Mouse (Mus musculus) layer of hippocampus, postnatal 25 days (tissue): ENCODE data around the gene Lrfn1. TPM values are rescaled to one million over a fixed set of nuclear protein-coding genes. Genes with fewer than 3 reads are reported as not detected.

Experiments used
- DNase-seq, 2 experiments: peaks; one replicate each; pipeline ENCODE4 v3.0.0; 2022; ENCODE audit warnings: mixed read lengths in 2 of 2, low spot score in 1 of 2; ENCODE audit errors: extremely low spot score in 1 of 2
- total RNA-seq, 2 experiments: library from RNA; stranded (reverse); gene quantifications; 2 replicates each; pipeline ENCODE4 v1.2.3; 2021

Lrfn1 gene
- total RNA-seq, 2 experiments from 2014 or later = 74.1 to 76.7 TPM

- DNase-seq = peak; percentile 94 to 99
These were observed 5.3 kb upstream of the Lrfn1 start for GRCm38 (mm10) chr7:28446446-28446845.

- no peak for DNase-seq
These were observed 4.5 kb upstream of the Lrfn1 start for GRCm38 (mm10) chr7:28447101-28447830.

- DNase-seq = no peak
These were observed 3.6 kb upstream of the Lrfn1 start for GRCm38 (mm10) chr7:28447865-28448820.

DNA sequence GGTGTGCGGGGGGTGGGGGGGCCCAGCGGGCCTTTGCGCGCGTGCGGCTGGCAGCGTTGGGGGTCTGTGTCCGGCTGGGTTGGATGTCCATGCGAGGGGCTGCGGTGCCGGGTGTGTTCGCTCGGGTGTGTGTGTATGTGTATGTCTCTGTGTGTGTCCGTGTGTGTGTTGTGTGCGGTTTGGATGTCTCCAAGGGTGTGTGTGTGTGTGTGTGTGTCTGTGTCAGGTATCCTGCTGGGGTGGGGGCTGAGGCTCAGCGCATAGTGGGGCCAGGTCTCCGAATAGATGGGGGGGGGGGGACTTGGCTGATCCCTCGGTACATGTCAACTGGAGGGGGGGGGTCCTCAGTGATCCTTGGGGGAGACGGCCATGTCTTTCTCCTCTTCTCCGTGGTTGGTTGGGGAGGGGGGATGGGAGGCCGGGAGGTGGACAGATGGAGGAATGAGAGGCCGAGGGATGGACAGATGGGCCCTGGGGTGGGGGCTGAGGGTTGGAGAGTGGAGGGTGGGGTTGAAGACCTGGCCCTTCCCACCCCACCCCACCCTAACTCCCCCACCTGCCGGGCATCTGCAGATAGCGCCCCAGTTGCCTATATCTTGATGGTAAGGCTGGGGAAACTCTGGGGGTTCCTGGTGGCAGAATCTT lies 703 bp downstream of the Lrfn1 start:
- no peak for DNase-seq

- DNase-seq = no peak
These were observed 8.6 kb downstream of the Lrfn1 start for GRCm38 (mm10) chr7:28460361-28460760.

DNA sequence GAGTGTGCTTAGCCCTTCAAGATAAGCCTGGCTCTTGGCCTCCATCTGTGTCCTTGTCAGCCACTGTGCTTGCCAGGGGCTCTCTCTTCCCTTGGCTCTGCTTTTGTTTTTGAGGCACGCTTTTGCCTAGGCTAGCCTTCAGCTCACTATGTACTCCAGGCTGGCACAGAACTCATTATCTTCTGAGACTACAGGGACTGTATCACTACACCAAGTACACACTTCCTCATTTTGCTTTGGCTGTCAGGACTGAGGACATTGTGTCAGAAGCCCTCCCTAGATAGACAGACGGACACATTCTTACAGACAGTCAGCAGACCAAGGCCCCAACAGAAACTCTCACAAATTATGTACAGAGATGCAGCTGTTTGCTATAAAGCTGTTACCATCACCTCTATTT lies 11.0 kb downstream of the Lrfn1 start:
- DNase-seq = no peak

- peak; percentile 64 to 74 for DNase-seq
These were observed 12.8 kb downstream of the Lrfn1 start for GRCm38 (mm10) chr7:28464416-28465212.

DNA sequence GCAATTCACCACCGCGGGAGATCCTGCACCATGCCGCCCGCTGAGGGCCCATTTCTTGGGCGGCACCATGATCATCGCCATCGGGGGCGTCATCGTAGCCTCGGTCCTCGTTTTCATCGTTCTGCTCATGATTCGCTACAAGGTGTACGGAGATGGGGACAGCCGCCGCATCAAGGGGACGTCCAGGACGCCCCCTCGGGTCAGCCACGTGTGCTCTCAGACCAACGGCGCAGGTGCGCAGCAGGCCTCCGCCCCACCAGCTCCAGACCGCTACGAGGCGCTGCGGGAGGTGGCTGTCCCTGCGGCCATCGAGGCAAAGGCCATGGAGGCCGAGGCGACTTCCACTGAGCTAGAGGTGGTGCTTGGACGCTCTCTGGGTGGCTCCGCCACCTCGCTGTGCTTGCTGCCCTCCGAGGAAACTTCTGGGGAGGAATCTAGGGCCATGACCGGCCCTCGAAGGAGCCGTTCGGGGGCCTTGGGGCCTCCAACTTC lies 15.0 kb downstream of the Lrfn1 start:
- no peak for DNase-seq

DNA sequence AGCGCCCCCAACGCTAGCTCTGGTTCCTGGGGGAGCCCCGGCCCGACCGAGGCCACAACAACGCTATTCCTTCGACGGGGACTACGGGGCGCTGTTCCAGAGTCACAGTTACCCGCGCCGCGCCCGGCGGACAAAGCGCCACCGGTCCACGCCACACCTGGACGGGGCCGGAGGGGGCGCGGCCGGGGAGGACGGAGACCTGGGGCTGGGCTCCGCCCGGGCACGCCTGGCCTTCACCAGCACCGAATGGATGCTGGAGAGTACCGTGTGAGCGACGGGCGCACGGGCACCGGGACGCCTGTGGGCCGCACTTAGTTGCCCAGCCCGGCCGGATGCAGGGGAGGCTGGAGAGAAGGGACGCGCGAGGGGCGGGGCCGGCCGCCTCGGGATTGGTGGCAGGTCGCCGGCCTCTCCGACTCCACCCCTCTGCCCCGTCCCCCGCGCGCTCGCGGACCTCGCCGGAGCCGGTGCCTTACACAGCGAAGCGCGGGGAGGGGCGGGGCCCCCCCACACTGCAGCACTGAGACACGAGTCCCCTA lies 15.5 kb downstream of the Lrfn1 start:
- no peak for DNase-seq

DNA sequence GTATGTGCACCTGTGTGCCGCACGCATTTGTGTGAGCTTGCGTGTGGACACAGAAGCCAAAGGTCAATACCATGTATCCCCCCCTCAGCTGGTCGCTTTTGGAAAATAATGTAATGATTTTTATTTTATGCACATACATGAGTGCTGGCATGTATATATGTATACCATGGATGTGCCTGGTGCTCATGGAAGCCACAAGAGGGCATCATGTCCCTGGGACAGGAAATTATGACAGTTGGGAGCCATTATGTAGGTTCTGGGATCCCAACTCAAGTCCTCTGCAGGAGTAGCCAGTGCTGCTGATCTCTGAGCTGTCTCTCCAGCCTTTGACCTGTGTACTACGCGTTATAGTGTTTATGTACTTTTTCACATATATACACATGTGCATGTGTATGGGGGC lies 24.4 kb downstream of the Lrfn1 start:
- no peak for DNase-seq

DNA sequence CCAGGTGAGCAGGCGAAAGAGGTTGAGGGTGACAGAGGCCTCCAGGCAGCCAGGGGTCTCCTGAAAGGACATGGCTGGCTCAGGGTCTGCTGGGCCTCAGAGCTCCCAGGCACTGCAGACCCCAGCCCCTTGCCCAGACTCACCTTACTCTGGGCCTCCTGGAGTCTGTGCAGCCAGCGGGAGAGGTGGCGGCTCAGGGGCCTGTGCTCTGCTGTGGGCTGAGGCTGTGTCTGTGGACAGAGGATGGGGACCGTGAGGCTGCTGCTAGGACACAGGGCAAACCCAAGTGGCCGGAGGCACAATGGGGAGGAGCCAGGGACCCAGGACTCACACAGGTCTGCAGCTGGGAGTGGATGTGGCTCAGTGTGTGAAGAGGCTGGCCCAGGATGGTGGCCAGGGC lies 25.6 kb downstream of the Lrfn1 start:
- DNase-seq = no peak

GRCm38 (mm10) chr7:28478854-28479253 lies 27.1 kb downstream of the Lrfn1 start:
- no peak for DNase-seq

- DNase-seq = no peak
These were observed 31.1 kb downstream of the Lrfn1 start for GRCm38 (mm10) chr7:28482854-28483253.

- DNase-seq = no peak
These were observed 32.4 kb downstream of the Lrfn1 start for GRCm38 (mm10) chr7:28484192-28484591.

- DNase-seq = no peak
These were observed 36.3 kb downstream of the Lrfn1 start for GRCm38 (mm10) chr7:28488030-28488491.

DNA sequence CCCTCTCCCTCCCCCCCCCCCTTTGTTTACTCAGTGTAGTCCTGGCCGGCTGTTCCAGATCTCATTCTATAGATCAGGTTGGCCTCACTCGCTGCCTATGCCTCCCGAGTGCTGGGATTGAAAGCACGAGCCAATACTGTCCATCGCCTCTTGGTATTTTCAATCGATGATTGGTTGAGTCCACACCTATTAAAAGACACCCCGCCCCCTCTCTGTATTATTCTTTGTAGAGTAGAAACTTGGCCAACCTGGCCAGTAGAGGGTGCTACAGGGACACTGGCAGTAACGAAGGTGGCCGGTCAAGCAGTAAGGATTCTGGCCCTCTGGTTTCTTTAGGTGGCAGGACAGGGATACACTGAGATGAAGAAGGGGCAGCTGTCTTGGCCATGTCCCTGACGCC lies 38.6 kb downstream of the Lrfn1 start:
- peak in 1 of 2 experiments; percentile 39 for DNase-seq

- no peak for DNase-seq
These were observed 39.1 kb downstream of the Lrfn1 start for GRCm38 (mm10) chr7:28490903-28491302.

- DNase-seq = no peak
These were observed 40.5 kb downstream of the Lrfn1 start for GRCm38 (mm10) chr7:28492310-28492709.

GRCm38 (mm10) chr7:28495426-28495825 lies 43.6 kb downstream of the Lrfn1 start:
- no peak for DNase-seq

DNA sequence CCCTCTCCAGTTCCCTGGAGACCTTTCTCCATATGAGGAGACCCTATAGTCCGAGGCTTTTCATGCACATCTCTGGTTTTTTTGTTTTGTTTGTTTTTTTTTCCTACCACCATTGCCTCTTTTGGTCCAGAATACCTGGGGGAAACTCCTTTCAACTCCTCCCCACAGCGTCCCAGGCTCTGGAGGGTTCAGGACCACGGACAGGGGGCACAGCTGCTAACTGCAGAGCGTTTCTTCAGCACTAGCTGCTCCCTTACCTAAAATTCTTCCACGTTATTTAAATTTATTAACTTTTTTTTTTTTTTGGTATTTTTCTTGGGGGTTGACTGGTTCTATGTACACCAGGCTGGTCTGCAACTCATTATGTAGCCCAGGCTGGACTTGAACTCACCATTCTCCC lies 53.8 kb downstream of the Lrfn1 start:
- DNase-seq = no peak
